Mouse (Mus musculus) urinary bladder, postnatal 4 days (tissue): ENCODE data around the gene Tmem165.

ENCODE experiments used
- DNase-seq, 2 experiments: peaks; one replicate each; pipeline ENCODE4 v3.0.0; 2021 to 2022; ENCODE audit warnings: low spot score in 2 of 2

The Tmem165 gene

GRCm38 (mm10) chr5:76171039-76171438 is 12.6 kb upstream of the Tmem165 start:
- no peak for DNase-seq

- DNase-seq, result no peak
These were observed 8.6 kb upstream of the Tmem165 start for GRCm38 (mm10) chr5:76175051-76175450.

GRCm38 (mm10) chr5:76176411-76176810 is 7.3 kb upstream of the Tmem165 start:
- no peak for DNase-seq

GRCm38 (mm10) chr5:76176841-76177240 is 6.8 kb upstream of the Tmem165 start:
- DNase-seq, result no peak

- no peak for DNase-seq
These were observed 6.0 kb upstream of the Tmem165 start for GRCm38 (mm10) chr5:76177664-76178063.

GRCm38 (mm10) chr5:76179171-76179570 is 4.5 kb upstream of the Tmem165 start:
- DNase-seq, result no peak

- DNase-seq, result no peak
These were observed 3.9 kb upstream of the Tmem165 start for GRCm38 (mm10) chr5:76179791-76180190.

- no peak for DNase-seq
These were observed 1.4 kb upstream of the Tmem165 start for GRCm38 (mm10) chr5:76182326-76182725.

- DNase-seq, result no peak
These were observed 484 bp upstream of the Tmem165 start for GRCm38 (mm10) chr5:76183043-76183749.

- DNase-seq, result peak; percentile 69 to 77
These were observed 803 bp downstream of the Tmem165 start for GRCm38 (mm10) chr5:76184286-76185080.

- DNase-seq, result no peak
These were observed 4.2 kb downstream of the Tmem165 start for GRCm38 (mm10) chr5:76187885-76188284.

- no peak for DNase-seq
These were observed 6.9 kb downstream of the Tmem165 start for GRCm38 (mm10) chr5:76190609-76191008.

GRCm38 (mm10) chr5:76193075-76193474 is 9.4 kb downstream of the Tmem165 start:
- no peak for DNase-seq

- no peak for DNase-seq
These were observed 10.8 kb downstream of the Tmem165 start for GRCm38 (mm10) chr5:76194377-76194945.

- DNase-seq, result no peak
These were observed 15.7 kb downstream of the Tmem165 start for GRCm38 (mm10) chr5:76199346-76199745.

GRCm38 (mm10) chr5:76203171-76203570 is 19.5 kb downstream of the Tmem165 start:
- no peak for DNase-seq

GRCm38 (mm10) chr5:76205886-76206285 is 22.2 kb downstream of the Tmem165 start:
- no peak for DNase-seq

- DNase-seq, result no peak
These were observed 24.4 kb downstream of the Tmem165 start for GRCm38 (mm10) chr5:76208066-76208465.

GRCm38 (mm10) chr5:76216691-76217090 is 33.0 kb downstream of the Tmem165 start:
- DNase-seq, result no peak

GRCm38 (mm10) chr5:76231171-76231855 is 47.6 kb downstream of the Tmem165 start:
- DNase-seq, result no peak

- no peak for DNase-seq
These were observed 59.6 kb downstream of the Tmem165 start for GRCm38 (mm10) chr5:76243274-76243673.

- no peak for DNase-seq
These were observed 60.2 kb downstream of the Tmem165 start for GRCm38 (mm10) chr5:76243929-76244328.
